In genomic region chr15:78541606-78542005, GRCm38 (mm10) we compare ENCODE assay signal across 10 mouse cellular contexts. TPM values are rescaled to one million over a fixed set of nuclear protein-coding genes. Genes with fewer than 3 reads are reported as not detected.
DNase-seq lines count a peak whose midpoint lies in the region; ATAC-seq and TF ChIP-seq lines count a peak whose summit lies in the region.
"Had no signal": no experiment of that assay in that cellular context is flagged by ENCODE, and none has a peak within 500 bp of the region (broad histone marks: within the 10 kb centered on the region; RNA-seq: fewer than 3 reads in every experiment).

No protein-coding gene starts in this region.

- no peaks in the 10 kb centered on the region for H3K9me3 ChIP-seq in forebrain, embryonic 14.5 days (replicated peaks; ENCODE audit: control insufficient read depth, low read length)
- no peaks in the 10 kb centered on the region for H3K9me3 ChIP-seq in forebrain, embryonic 12.5 days
- H3K9me3 ChIP-seq: limb, embryonic 13.5 days had no signal

- H3K4me2 ChIP-seq in forebrain, embryonic 14.5 days (ENCODE audit: low read length): no peak overlapping the region
- no peak overlapping the region for H3K4me2 ChIP-seq in forebrain, embryonic 12.5 days
- H3K4me2 ChIP-seq: limb, embryonic 13.5 days had no signal

- H3K36me3 ChIP-seq in forebrain, embryonic 14.5 days (ENCODE audit: control insufficient read depth, insufficient read depth, low read length): no peaks in the 10 kb centered on the region
- H3K36me3 ChIP-seq in forebrain, embryonic 12.5 days (replicated peaks): no peaks in the 10 kb centered on the region
- no peaks in the 10 kb centered on the region for H3K36me3 ChIP-seq in liver, adult 2 months (ENCODE audit: control insufficient read depth, insufficient read depth, low read length)
- H3K36me3 ChIP-seq: limb, embryonic 13.5 days had no signal

- H3K27me3 ChIP-seq in forebrain, embryonic 14.5 days (replicated peaks; ENCODE audit: control insufficient read depth, insufficient read depth, low read length): no peaks in the 10 kb centered on the region
- H3K27me3 ChIP-seq in forebrain, embryonic 12.5 days: peaks cover 31% of the 10 kb centered on the region; the same call in 1 of the 2 replicates
- H3K27me3 ChIP-seq in liver, adult 2 months (ENCODE audit: control insufficient read depth, insufficient read depth, low read length): no peaks in the 10 kb centered on the region

- no peak overlapping the region for H3K9ac ChIP-seq in forebrain, embryonic 14.5 days (ENCODE audit: low read length)
- H3K9ac ChIP-seq in forebrain, embryonic 12.5 days: no peak overlapping the region
- no peak overlapping the region for H3K9ac ChIP-seq in liver, adult 2 months (ENCODE audit: low read depth, low read length)
- H3K9ac ChIP-seq: limb, embryonic 13.5 days had no signal

- no peaks in the 10 kb centered on the region for H3K79me2 ChIP-seq in liver, adult 2 months (ENCODE audit: control insufficient read depth, insufficient read depth, low read length)

- ATAC-seq in forebrain, embryonic 14.5 days: peak; percentile 57
- ATAC-seq in forebrain, embryonic 12.5 days (ENCODE audit: low FRiP score): no peak

- peak; percentile 82 for DNase-seq in forebrain, embryonic 14.5 days (ENCODE audit: low spot score)
- peak; percentile 77 for DNase-seq in liver, adult 2 months (ENCODE audit: extremely low read depth, low read depth, low spot score)
- no peak for DNase-seq in liver
- DNase-seq in cerebellum, adult 9-10 months: peak; percentile 87
- DNase-seq in heart, postnatal 36 days: peak; percentile 35 to 44
- no peak for DNase-seq in thymus, postnatal 10 days (ENCODE audit: low spot score in 2 of 2)
- no peak for DNase-seq in gastrocnemius, postnatal 14 days
- DNase-seq: spleen, adult 18-20 months had no signal

- intact Hi-C loops in heart, postnatal 36 days (cut with DNase I): no loop called here
- intact Hi-C loops in gastrocnemius, postnatal 14 days (cut with DNase I; ENCODE audit: low total_unique reads): no loop called here

- no peak overlapping the region for H3K4me3 ChIP-seq in forebrain, embryonic 14.5 days (ENCODE audit: low read depth, low read length)
- no peak overlapping the region for H3K4me3 ChIP-seq in forebrain, embryonic 12.5 days (replicated peaks)
- no peak overlapping the region for H3K4me3 ChIP-seq in liver, adult 2 months (ENCODE audit: insufficient read depth, low read depth, low read length)
- H3K4me3 ChIP-seq: limb, embryonic 13.5 days had no signal

- H3K4me1 ChIP-seq in forebrain, embryonic 14.5 days (ENCODE audit: control insufficient read depth, insufficient read depth, low read length): peaks cover 14% of the 10 kb centered on the region
- H3K4me1 ChIP-seq in forebrain, embryonic 12.5 days: peaks cover 18% of the 10 kb centered on the region
- peaks cover 10% of the 10 kb centered on the region for H3K4me1 ChIP-seq in liver, adult 2 months (ENCODE audit: control insufficient read depth, insufficient read depth, low read length)

- peak overlapping the region; percentile 28; the same call in 1 of the 2 replicates for H3K27ac ChIP-seq in forebrain, embryonic 14.5 days (ENCODE audit: low read depth, low read length)
- no peak overlapping the region for H3K27ac ChIP-seq in forebrain, embryonic 12.5 days
- H3K27ac ChIP-seq in liver, adult 2 months (replicated peaks; ENCODE audit: insufficient read depth, low read depth, low read length): peak overlapping the region; percentile 34
- H3K27ac ChIP-seq: limb, embryonic 13.5 days had no signal

- no peak for TF ChIP-seq POLR2A in liver, adult 2 months (IDR thresholded peaks at IDR 0.05; ENCODE audit: extremely low read depth, insufficient read depth, low read length)

- no peak for TF ChIP-seq CTCF in liver, adult 2 months (IDR thresholded peaks at IDR 0.05; ENCODE audit: low read depth, low read length)

- WGBS in forebrain, embryonic 14.5 days: 44% methylated on average over 3 of the region's 3 CpGs
- WGBS in forebrain, embryonic 12.5 days: 68% methylated on average over 3 of the region's 3 CpGs
- 28% methylated on average over 3 of the region's 3 CpGs for WGBS in liver, adult 2 months

RNA-seq across cellular contexts. Expression of gene Sstr3, which starts 2.9 kb away (rescaled TPM):
- 0.64 and 0.91 TPM in 2 replicates for polyA plus RNA-seq in forebrain, embryonic 14.5 days (2014; fragmentation: Nextera tagmentation; extraction: Ambion mirVana)
- polyA plus RNA-seq in forebrain, embryonic 12.5 days (2016; fragmentation: Nextera tagmentation; extraction: Ambion mirVana): 0.32 and 0.35 TPM in 2 replicates
- total RNA-seq in liver, adult 2 months (2014; rRNA removed): under 0.01 TPM in 1 of 2 replicates, not detected in the other
- polyA plus RNA-seq in liver, adult 2 months (2012; rRNA removed): not detected in 2 replicates
- not detected for total RNA-seq in heart, postnatal 36 days (2021)
- under 1 TPM in 1 of 2 experiments, not detected in 1; 0.04 TPM for total RNA-seq in gastrocnemius, postnatal 14 days (2021)
- polyA plus RNA-seq: limb, embryonic 13.5 days had no signal

RNA-seq across cellular contexts. Expression of gene C1qtnf6, which starts 10.4 kb away (rescaled TPM):
- polyA plus RNA-seq in forebrain, embryonic 14.5 days (2014; fragmentation: Nextera tagmentation; extraction: Ambion mirVana): 7.8 and 8.6 TPM in 2 replicates
- 6.2 and 7.6 TPM in 2 replicates for polyA plus RNA-seq in forebrain, embryonic 12.5 days (2016; fragmentation: Nextera tagmentation; extraction: Ambion mirVana)
- 0.28 and 0.54 TPM in 2 replicates for total RNA-seq in liver, adult 2 months (2014; rRNA removed)
- 2.2 and 2.5 TPM in 2 replicates for polyA plus RNA-seq in liver, adult 2 months (2012; rRNA removed)
- 10 to 100 TPM; 26.2 to 41.8 TPM for total RNA-seq in heart, postnatal 36 days (2021)
- total RNA-seq in gastrocnemius, postnatal 14 days (2021): 10 to 100 TPM; 36.9 to 40.4 TPM

RNA-seq across cellular contexts. Expression of gene Rac2, which starts 31.0 kb away (rescaled TPM):
- polyA plus RNA-seq in forebrain, embryonic 14.5 days (2014; fragmentation: Nextera tagmentation; extraction: Ambion mirVana): 3.5 and 5.9 TPM in 2 replicates
- polyA plus RNA-seq in forebrain, embryonic 12.5 days (2016; fragmentation: Nextera tagmentation; extraction: Ambion mirVana): 2.6 and 4.6 TPM in 2 replicates
- total RNA-seq in liver, adult 2 months (2014; rRNA removed): 2.8 and 4.5 TPM in 2 replicates
- polyA plus RNA-seq in liver, adult 2 months (2012; rRNA removed): 30.8 and 35.9 TPM in 2 replicates
- total RNA-seq in heart, postnatal 36 days (2021): 1 to 10 TPM; 2.7 to 7.4 TPM
- 1 to 10 TPM; 1.1 to 2.5 TPM for total RNA-seq in gastrocnemius, postnatal 14 days (2021)

RNA-seq across cellular contexts. Expression of gene Il2rb, which starts 46.5 kb away (rescaled TPM):
- polyA plus RNA-seq in forebrain, embryonic 14.5 days (2014; fragmentation: Nextera tagmentation; extraction: Ambion mirVana): 0.05 TPM in 1 of 2 replicates, not detected in the other
- not detected in 2 replicates for polyA plus RNA-seq in forebrain, embryonic 12.5 days (2016; fragmentation: Nextera tagmentation; extraction: Ambion mirVana)
- 0.83 and 1.1 TPM in 2 replicates for total RNA-seq in liver, adult 2 months (2014; rRNA removed)
- 2.4 and 4.0 TPM in 2 replicates for polyA plus RNA-seq in liver, adult 2 months (2012; rRNA removed)
- total RNA-seq in heart, postnatal 36 days (2021): under 1 TPM; 0.39 to 0.54 TPM
- not detected for total RNA-seq in gastrocnemius, postnatal 14 days (2021)

RNA-seq across cellular contexts. Expression of gene Cyth4, which starts 55.2 kb away (rescaled TPM):
- polyA plus RNA-seq in forebrain, embryonic 14.5 days (2014; fragmentation: Nextera tagmentation; extraction: Ambion mirVana): 2.4 and 2.7 TPM in 2 replicates
- polyA plus RNA-seq in forebrain, embryonic 12.5 days (2016; fragmentation: Nextera tagmentation; extraction: Ambion mirVana): 3.5 and 4.5 TPM in 2 replicates
- total RNA-seq in liver, adult 2 months (2014; rRNA removed): 4.7 and 7.2 TPM in 2 replicates
- 3.3 and 5.7 TPM in 2 replicates for polyA plus RNA-seq in liver, adult 2 months (2012; rRNA removed)
- 1 to 10 TPM; 5.3 to 7.7 TPM for total RNA-seq in heart, postnatal 36 days (2021)
- 1 to 10 TPM; 2.9 to 3.3 TPM for total RNA-seq in gastrocnemius, postnatal 14 days (2021)

Comparison
In these comparisons a context has a peak if more than half of its experiments do, and no peak if none do; other contexts are left out.
1. DNase-seq: peak in forebrain, embryonic 14.5 days (single experiment), liver, adult 2 months (single experiment), cerebellum, adult 9-10 months (single experiment) and heart, postnatal 36 days (2 of 2); none in liver (single experiment), thymus, postnatal 10 days (0 of 2) and gastrocnemius, postnatal 14 days (single experiment).
2. RNA of gene C1qtnf6, which starts 10.4 kb away (total RNA-seq): 26.2 to 41.8 TPM in heart, postnatal 36 days and 36.9 to 40.4 TPM in gastrocnemius, postnatal 14 days; 0.28 to 0.54 TPM in liver, adult 2 months; every median in the first group is over 10 times any median in the second.